Mouse (Mus musculus) ES-E14 (cell line): ENCODE measurements around the gene Lrrc4. TPM values are rescaled to one million over a fixed set of nuclear protein-coding genes. Genes with fewer than 3 reads are reported as not detected.

Experiments
- DNase-seq: peaks from one replicate; pipeline ENCODE4 v3.0.0-alpha.2; 2013; ENCODE audit warnings: low read depth, low spot score
- H3K27ac ChIP-seq: 2 replicates; pipeline ENCODE4 v1.5.1; 2012; ENCODE audit warnings: low read depth, mild to moderate bottlenecking, low read length, moderate library complexity, mixed read lengths; ENCODE audit not compliant: poor library complexity, insufficient read depth, severe bottlenecking
- H3K36me3 ChIP-seq: 2 replicates; pipeline ENCODE4 v1.6.1; 2012; ENCODE audit warnings: mild to moderate bottlenecking, low read length, moderate library complexity, mixed read lengths; ENCODE audit not compliant: control insufficient read depth, poor library complexity, insufficient read depth, severe bottlenecking
- H3K4me1 ChIP-seq, 2 experiments: fragments of 150-350 bp in 1 of 2; sonication (generic) in 1 of 2; 2 replicates each; pipeline ENCODE4 v1.6.1; 2012; ENCODE audit warnings: low read length in 2 of 2, mild to moderate bottlenecking in 1 of 2, mixed read lengths in 1 of 2; ENCODE audit not compliant: control insufficient read depth in 2 of 2, insufficient read depth in 2 of 2, poor library complexity in 1 of 2
- H3K4me3 ChIP-seq, 2 experiments: fragments of 150-350 bp in 1 of 2; sonication (generic) in 1 of 2; 2 replicates each; pipeline ENCODE4 v1.5.1; 2012; ENCODE audit warnings: low read length in 2 of 2, low read depth in 1 of 2, mild to moderate bottlenecking in 1 of 2, mixed read lengths in 1 of 2; ENCODE audit not compliant: insufficient read depth in 1 of 2, poor library complexity in 1 of 2, severe bottlenecking in 1 of 2
- H3K9ac ChIP-seq: 2 replicates; pipeline ENCODE4 v1.6.1; 2012; ENCODE audit warnings: low read depth, mild to moderate bottlenecking, low read length, mixed read lengths; ENCODE audit not compliant: poor library complexity, insufficient read depth, severe bottlenecking
- H3K9me3 ChIP-seq: fragments of 150-350 bp; sonication (generic); 2 replicates; pipeline ENCODE4 v1.6.1; 2012; ENCODE audit warnings: low read depth, mild to moderate bottlenecking, low read length; ENCODE audit not compliant: control insufficient read depth, insufficient read depth
- CHD2 ChIP-seq: IDR thresholded peaks from 2 replicates; pipeline ENCODE4 v1.6.1; 2014; ENCODE audit warnings: mild to moderate bottlenecking, low read depth, low read length, inconsistent platforms
- HCFC1 ChIP-seq: IDR thresholded peaks from 2 replicates; pipeline ENCODE4 v1.6.1; 2012; ENCODE audit warnings: low read length, inconsistent platforms, borderline replicate concordance; ENCODE audit not compliant: insufficient read depth
- MAFK ChIP-seq: IDR thresholded peaks from 2 replicates; pipeline ENCODE4 v1.6.1; 2014; ENCODE audit warnings: mild to moderate bottlenecking, low read depth, low read length, inconsistent platforms; ENCODE audit not compliant: insufficient read depth
- ZC3H11A ChIP-seq: IDR thresholded peaks from 2 replicates; pipeline ENCODE4 v1.6.1; 2012; ENCODE audit warnings: low read depth, mild to moderate bottlenecking, inconsistent platforms, low read length, borderline replicate concordance
- ZNF384 ChIP-seq: IDR thresholded peaks from 2 replicates; pipeline ENCODE4 v1.6.1; 2012; ENCODE audit warnings: low read depth, low read length, inconsistent platforms
- in situ Hi-C, 2 experiments: fragments of 600-800 bp; cut with MboI; formaldehyde crosslinking; loops; one replicate each; pipeline ENCODE4 v1.15.1; 2025; ENCODE audit warnings: low sequenced_read_pairs in 2 of 2, inconsistent platforms in 1 of 2; ENCODE audit not compliant: unreplicated experiment in 2 of 2
- total RNA-seq: library from RNA; depleted of rRNA; stranded (reverse); fragments of 300-350 nt; gene quantifications from 2 replicates; pipeline ENCODE4 v1.2.3, GENCODE M21; 2012; rRNA removed

The Lrrc4 gene
- total RNA-seq, 1 experiment, result 0.85 TPM

- DNase-seq, result no peak
- H3K27ac ChIP-seq, result no peak overlapping the region
- H3K9ac ChIP-seq, result no peak overlapping the region
- no peaks in the 10 kb centered on the region for H3K36me3 ChIP-seq
- peaks cover 0 to 8% of the 10 kb centered on the region in 2 experiments; a peak in 3 of 4 replicates for H3K4me1 ChIP-seq
- in situ Hi-C loops, result no loop called here
- H3K9me3 ChIP-seq, result no peaks in the 10 kb centered on the region
- TF ChIP-seq ZC3H11A (no peak), MAFK (no peak), ZNF384 (no peak)
- H3K4me3 ChIP-seq, result no peak overlapping the region
Observed at GRCm38 (mm10) chr6:28615408-28615807, 216.1 kb downstream of the Lrrc4 start.

- in situ Hi-C loops, result no loop called here
- no peak for DNase-seq
- H3K36me3 ChIP-seq, result no peaks in the 10 kb centered on the region
- no peak overlapping the region for H3K4me3 ChIP-seq
- H3K4me1 ChIP-seq, result peaks cover 0 to 8% of the 10 kb centered on the region in 2 experiments; a peak in 3 of 4 replicates
- H3K9ac ChIP-seq, result no peak overlapping the region
- TF ChIP-seq HCFC1 (no peak), MAFK (no peak), CHD2 (no peak), ZC3H11A (no peak), ZNF384 (no peak)
- no peak overlapping the region for H3K27ac ChIP-seq
- no peaks in the 10 kb centered on the region for H3K9me3 ChIP-seq
Observed at GRCm38 (mm10) chr6:28614856-28615255, 216.7 kb downstream of the Lrrc4 start.

- H3K27ac ChIP-seq, result no peak overlapping the region
- H3K4me1 ChIP-seq, result peaks cover 0 to 4% of the 10 kb centered on the region in 2 experiments; a peak in 2 of 4 replicates
- no peak overlapping the region for H3K4me3 ChIP-seq
- no peak for DNase-seq
- TF ChIP-seq MAFK (no peak), ZC3H11A (no peak), HCFC1 (no peak), ZNF384 (no peak)
- in situ Hi-C loops, result no loop called here
- no peaks in the 10 kb centered on the region for H3K9me3 ChIP-seq
- H3K9ac ChIP-seq, result no peak overlapping the region
- no peaks in the 10 kb centered on the region for H3K36me3 ChIP-seq
Observed at GRCm38 (mm10) chr6:28613441-28613840, 218.1 kb downstream of the Lrrc4 start.

Other genes with a start within 250 kb of the Lrrc4 start
- gene Lep, start 228.5 kb upstream of the Lrrc4 start, total RNA-seq, result not detected in 2 replicates